Mouse (Mus musculus) hindbrain, embryonic 15.5 days (tissue): ENCODE results near the gene Gtsf2. TPM values are rescaled to one million over a fixed set of nuclear protein-coding genes. Genes with fewer than 3 reads are reported as not detected.

Source experiments
- ATAC-seq: fragments of 200-750 bp; cut with Nextera tagmentation; 2 replicates; pipeline ENCODE4 v1.8.0; 2017; ENCODE audit warnings: low read depth, moderate number of reproducible peaks, moderate TSS enrichment; ENCODE audit not compliant: low FRiP score
- H3K27ac ChIP-seq: fragments of 300-500 bp; sonication (generic); replicated peaks from 2 replicates; pipeline ENCODE4 v1.5.1; 2015; ENCODE audit warnings: mild to moderate bottlenecking, inconsistent platforms
- H3K27me3 ChIP-seq: fragments of 300-500 bp; sonication (generic); 2 replicates; pipeline ENCODE4 v1.6.1; 2015; ENCODE audit warnings: control low read depth, inconsistent platforms
- H3K36me3 ChIP-seq: fragments of 300-500 bp; sonication (generic); 2 replicates; pipeline ENCODE4 v1.6.1; 2015; ENCODE audit warnings: control low read depth, inconsistent platforms
- H3K4me1 ChIP-seq: fragments of 300-500 bp; sonication (generic); replicated peaks from 2 replicates; pipeline ENCODE4 v1.6.1; 2015; ENCODE audit warnings: control low read depth, inconsistent platforms
- H3K4me2 ChIP-seq: fragments of 300-500 bp; sonication (generic); 2 replicates; pipeline ENCODE4 v1.6.1; 2015; ENCODE audit warnings: moderate library complexity, mild to moderate bottlenecking, inconsistent platforms
- H3K4me3 ChIP-seq: fragments of 300-500 bp; sonication (generic); 2 replicates; pipeline ENCODE4 v1.5.1; 2015; ENCODE audit warnings: mild to moderate bottlenecking, inconsistent platforms
- H3K9ac ChIP-seq: fragments of 300-500 bp; sonication (generic); 2 replicates; pipeline ENCODE4 v1.6.1; 2015; ENCODE audit warnings: inconsistent platforms
- H3K9me3 ChIP-seq: fragments of 300-500 bp; sonication (generic); 2 replicates; pipeline ENCODE4 v1.6.1; 2016; ENCODE audit warnings: control low read depth, inconsistent platforms
- WGBS: fragments of 180-500 bp; shearing (Covaris S2); methylation state at CpG from one replicate; pipeline ENCODE4 v1.1.7; 2015; 5-methylcytosine and 5-hydroxymethylcytosine counted together
- polyA plus RNA-seq: library from polyadenylated mRNA; unstranded; fragments of >200 nt; fragmentation: Nextera tagmentation; extraction: Ambion mirVana; gene quantifications from 2 replicates; pipeline ENCODE4 v1.2.1, GENCODE M21; 2015

Gtsf2 gene
- 0.30 and 0.64 TPM in 2 replicates for polyA plus RNA-seq

GRCm38 (mm10) chr15:103448369-103448768 lies at the start of gene Gtsf2:
Gtsf2 (minus strand) TSS chr15:103448469.
- Histone ChIP-seq H3K27ac (no peak within 1 kb of the TSS), H3K4me1 (no peaks in the 10 kb centered on the region), H3K9ac (no peak within 1 kb of the TSS), H3K9me3 (no peaks in the 10 kb centered on the region), H3K4me3 (no peak within 1 kb of the TSS), H3K4me2 (no peak within 1 kb of the TSS), H3K27me3 (no peaks in the 10 kb centered on the region), H3K36me3 (no peaks in the 10 kb centered on the region)
- WGBS: 24% methylated on average over 3 of the region's 3 CpGs
- ATAC-seq: no peak

DNA sequence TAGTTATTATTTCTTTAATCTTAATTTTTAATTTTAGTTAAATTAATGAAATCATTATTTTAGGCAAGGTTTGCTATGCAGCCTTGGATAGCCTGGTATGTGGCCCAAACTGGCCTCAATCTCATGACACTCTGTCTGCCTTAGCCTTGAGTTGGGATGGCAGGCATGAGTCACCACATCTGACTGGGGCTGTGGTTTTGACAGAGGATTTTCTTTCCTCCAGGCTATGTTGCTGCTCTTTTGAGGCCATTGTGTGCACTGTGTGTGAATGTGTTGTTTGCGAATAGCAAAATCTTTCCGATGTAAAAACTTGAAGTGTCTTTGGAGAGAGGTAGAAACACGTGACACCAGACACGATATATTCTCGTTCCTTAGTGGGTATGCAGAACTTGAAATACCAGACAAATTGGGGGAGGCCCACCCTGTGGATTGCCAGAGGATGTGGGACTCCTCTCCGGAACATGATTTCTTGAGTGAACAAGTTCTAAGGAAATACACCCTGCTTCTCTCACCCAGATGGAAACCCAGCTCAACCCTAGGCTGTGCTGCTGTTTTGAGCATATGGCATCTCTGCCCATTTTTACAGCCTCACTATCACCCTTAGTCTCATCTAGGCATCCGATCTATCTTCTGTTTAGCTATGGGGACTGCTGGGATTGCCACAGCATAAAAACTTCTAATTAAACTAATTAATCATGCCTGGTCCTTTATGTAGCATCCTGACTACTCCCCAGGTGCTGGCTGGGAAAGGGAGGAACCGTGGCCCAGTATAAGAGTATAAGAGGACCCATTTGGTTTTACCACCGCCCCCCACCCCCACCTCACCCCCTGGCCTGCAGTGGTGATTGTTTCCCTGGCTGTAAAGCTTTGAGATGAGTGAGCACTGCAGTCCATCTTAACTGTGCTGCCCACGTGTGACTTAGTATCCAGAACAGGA lies 48.2 kb upstream of the Gtsf2 start:
- no peak overlapping the region for H3K4me2 ChIP-seq
- peak overlapping the region; percentile 31; the same call in 1 of the 2 replicates for H3K27ac ChIP-seq
- H3K4me3 ChIP-seq: no peak overlapping the region
- H3K9me3 ChIP-seq: no peaks in the 10 kb centered on the region
- WGBS: 65% methylated on average over 10 of the region's 10 CpGs
- peaks cover 19% of the 10 kb centered on the region for H3K4me1 ChIP-seq
- no peaks in the 10 kb centered on the region for H3K27me3 ChIP-seq
- H3K36me3 ChIP-seq: no peaks in the 10 kb centered on the region
- ATAC-seq: peak; percentile 49; the same call in 1 of the 2 replicates
- H3K9ac ChIP-seq: no peak overlapping the region

DNA sequence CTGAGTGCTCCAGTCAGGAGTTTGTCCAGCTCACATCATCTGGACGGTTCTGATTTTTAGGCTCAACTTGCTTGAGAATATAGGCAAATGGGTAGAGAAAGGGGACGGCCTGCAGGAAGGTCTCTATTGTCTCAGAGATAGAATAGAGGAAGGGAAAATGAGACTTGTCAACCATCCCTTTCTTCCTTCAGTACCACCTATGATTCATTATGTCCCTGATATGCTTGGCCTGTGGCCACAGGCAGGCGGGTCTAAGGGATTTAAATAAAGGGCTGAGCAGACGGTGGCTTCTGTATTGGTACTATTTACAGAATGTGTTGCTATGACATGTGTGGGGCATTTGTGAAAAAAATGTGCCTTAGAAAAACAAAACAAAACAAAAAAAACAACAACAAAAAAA lies 40.1 kb upstream of the Gtsf2 start:
- Histone ChIP-seq H3K9me3 (no peaks in the 10 kb centered on the region), H3K27ac (no peak overlapping the region), H3K4me3 (no peak overlapping the region), H3K36me3 (no peaks in the 10 kb centered on the region), H3K4me1 (peaks cover 12% of the 10 kb centered on the region), H3K4me2 (no peak overlapping the region), H3K27me3 (no peaks in the 10 kb centered on the region), H3K9ac (no peak overlapping the region)
- no peak for ATAC-seq
- 42% methylated on average over 4 of the region's 4 CpGs for WGBS

DNA sequence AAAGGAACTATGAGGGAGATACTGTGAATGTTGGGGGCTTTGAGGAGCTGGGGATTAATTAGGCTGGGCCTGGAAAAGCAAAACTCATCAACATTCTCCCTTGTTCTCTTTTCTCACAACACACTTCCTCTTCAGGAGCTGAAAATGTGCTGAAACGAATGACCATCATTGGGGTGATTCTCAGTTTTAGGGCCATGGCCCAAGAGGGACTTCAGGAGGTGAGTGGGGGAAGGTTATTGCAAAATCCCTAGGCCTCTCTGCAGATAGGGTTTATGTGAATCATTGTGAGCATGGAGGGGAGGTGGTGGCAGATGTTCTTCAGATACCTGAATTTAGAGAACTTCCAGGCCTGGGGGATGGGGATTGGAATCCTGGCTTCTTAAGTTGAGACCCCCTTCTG lies 38.4 kb upstream of the Gtsf2 start:
- Histone ChIP-seq H3K4me1 (peaks cover 12% of the 10 kb centered on the region), H3K9me3 (no peaks in the 10 kb centered on the region), H3K4me3 (no peak overlapping the region), H3K4me2 (no peak overlapping the region), H3K9ac (no peak overlapping the region), H3K36me3 (no peaks in the 10 kb centered on the region), H3K27me3 (no peaks in the 10 kb centered on the region), H3K27ac (no peak overlapping the region)
- no peak for ATAC-seq
- 71% methylated on average over 1 of the region's 1 CpGs for WGBS

DNA sequence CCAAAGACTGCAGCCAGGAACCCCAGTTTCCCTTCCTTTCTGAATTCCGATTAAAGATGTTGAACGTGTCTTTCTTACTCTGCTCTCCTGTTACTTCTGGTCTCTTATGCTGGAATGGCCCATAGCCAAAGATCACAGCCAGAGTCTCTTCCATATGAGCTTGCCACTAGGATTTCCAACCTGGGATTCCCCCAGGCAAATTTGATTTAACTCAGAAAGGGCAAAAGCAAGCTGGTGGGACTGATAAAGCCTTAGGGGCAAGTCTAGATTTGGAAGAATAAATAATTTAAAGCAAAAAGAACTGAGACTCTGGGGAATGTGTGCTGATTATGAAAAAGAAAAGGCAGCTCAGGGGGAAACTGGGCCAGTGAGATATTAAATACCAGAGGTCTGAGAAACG lies 36.8 kb upstream of the Gtsf2 start:
- 37% methylated on average over 3 of the region's 3 CpGs for WGBS
- H3K27ac ChIP-seq: no peak overlapping the region
- H3K4me1 ChIP-seq: peaks cover 12% of the 10 kb centered on the region
- no peak overlapping the region for H3K4me2 ChIP-seq
- no peak overlapping the region for H3K9ac ChIP-seq
- H3K4me3 ChIP-seq: no peak overlapping the region
- no peaks in the 10 kb centered on the region for H3K36me3 ChIP-seq
- ATAC-seq: no peak
- no peaks in the 10 kb centered on the region for H3K27me3 ChIP-seq
- H3K9me3 ChIP-seq: no peaks in the 10 kb centered on the region

DNA sequence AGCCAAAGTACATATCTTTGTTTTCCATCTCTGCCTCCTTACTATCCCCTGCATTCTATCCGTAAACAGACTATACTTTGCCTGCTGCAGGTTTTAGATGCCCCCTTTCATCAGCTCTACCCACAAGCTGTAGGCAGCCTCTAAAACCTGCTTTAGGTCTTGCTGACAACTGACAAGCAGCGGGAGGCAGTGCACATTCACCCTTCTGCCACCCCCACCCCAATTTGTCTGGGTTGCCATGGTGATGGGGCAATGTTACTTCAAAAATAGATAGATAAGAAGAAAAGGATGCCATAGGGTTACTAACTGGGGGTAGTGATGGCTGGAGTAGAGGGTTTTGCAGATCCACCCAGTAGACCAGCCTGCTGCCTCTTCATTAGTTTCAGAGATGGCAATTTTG lies 36.2 kb upstream of the Gtsf2 start:
- WGBS: 33% methylated on average over 2 of the region's 2 CpGs
- no peaks in the 10 kb centered on the region for H3K27me3 ChIP-seq
- ATAC-seq: no peak
- no peak overlapping the region for H3K4me2 ChIP-seq
- no peaks in the 10 kb centered on the region for H3K36me3 ChIP-seq
- no peak overlapping the region for H3K27ac ChIP-seq
- H3K4me1 ChIP-seq: peaks cover 12% of the 10 kb centered on the region
- no peak overlapping the region for H3K9ac ChIP-seq
- no peaks in the 10 kb centered on the region for H3K9me3 ChIP-seq
- no peak overlapping the region for H3K4me3 ChIP-seq

- Histone ChIP-seq H3K9me3 (no peaks in the 10 kb centered on the region), H3K4me3 (no peak overlapping the region), H3K27me3 (no peaks in the 10 kb centered on the region), H3K4me2 (no peak overlapping the region), H3K36me3 (no peaks in the 10 kb centered on the region), H3K9ac (no peak overlapping the region), H3K27ac (no peak overlapping the region), H3K4me1 (peaks cover 12% of the 10 kb centered on the region)
- ATAC-seq: peak; percentile 63; the same call in 1 of the 2 replicates
- 0% methylated on average over 1 of the region's 1 CpGs for WGBS
These were observed 34.2 kb upstream of the Gtsf2 start for GRCm38 (mm10) chr15:103482488-103482887.

GRCm38 (mm10) chr15:103480129-103480528 lies 31.9 kb upstream of the Gtsf2 start:
- H3K4me2 ChIP-seq: no peak overlapping the region
- 87% methylated on average over 2 of the region's 2 CpGs for WGBS
- H3K9ac ChIP-seq: no peak overlapping the region
- no peak for ATAC-seq
- H3K9me3 ChIP-seq: no peaks in the 10 kb centered on the region
- peaks cover 9% of the 10 kb centered on the region for H3K4me1 ChIP-seq
- H3K36me3 ChIP-seq: no peaks in the 10 kb centered on the region
- H3K27ac ChIP-seq: no peak overlapping the region
- H3K27me3 ChIP-seq: no peaks in the 10 kb centered on the region
- H3K4me3 ChIP-seq: no peak overlapping the region

- H3K27me3 ChIP-seq: no peaks in the 10 kb centered on the region
- no peaks in the 10 kb centered on the region for H3K9me3 ChIP-seq
- H3K36me3 ChIP-seq: no peaks in the 10 kb centered on the region
- no peak overlapping the region for H3K4me3 ChIP-seq
- H3K4me2 ChIP-seq: no peak overlapping the region
- no peaks in the 10 kb centered on the region for H3K4me1 ChIP-seq
- H3K9ac ChIP-seq: no peak overlapping the region
- ATAC-seq: no peak
- H3K27ac ChIP-seq: no peak overlapping the region
- 64% methylated on average over 1 of the region's 1 CpGs for WGBS
These were observed 30.9 kb upstream of the Gtsf2 start for GRCm38 (mm10) chr15:103479080-103479606.

DNA sequence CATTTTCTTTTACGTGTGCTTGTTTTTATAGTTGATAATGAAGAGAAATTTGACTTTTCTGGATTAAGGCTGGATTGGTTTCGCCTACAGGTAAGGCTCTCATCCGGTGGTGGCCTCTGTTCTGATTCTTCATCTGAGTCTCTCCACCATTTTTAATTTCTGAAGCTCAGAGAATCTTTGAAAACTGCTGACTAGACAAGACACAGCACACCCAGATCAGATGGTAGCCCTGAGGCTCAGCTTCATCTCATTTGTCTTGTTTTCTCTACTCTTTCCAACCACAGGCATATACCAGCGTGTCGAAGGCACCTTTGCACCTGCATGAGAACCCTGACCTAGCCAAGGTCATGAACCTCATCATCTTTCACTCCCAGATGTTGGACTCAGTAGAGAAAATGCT lies 25.5 kb upstream of the Gtsf2 start:
- Histone ChIP-seq H3K4me3 (no peak overlapping the region), H3K9ac (no peak overlapping the region), H3K4me1 (no peaks in the 10 kb centered on the region), H3K27me3 (no peaks in the 10 kb centered on the region), H3K9me3 (no peaks in the 10 kb centered on the region), H3K27ac (no peak overlapping the region), H3K4me2 (no peak overlapping the region), H3K36me3 (no peaks in the 10 kb centered on the region)
- WGBS: 93% methylated on average over 5 of the region's 5 CpGs
- ATAC-seq: no peak

DNA sequence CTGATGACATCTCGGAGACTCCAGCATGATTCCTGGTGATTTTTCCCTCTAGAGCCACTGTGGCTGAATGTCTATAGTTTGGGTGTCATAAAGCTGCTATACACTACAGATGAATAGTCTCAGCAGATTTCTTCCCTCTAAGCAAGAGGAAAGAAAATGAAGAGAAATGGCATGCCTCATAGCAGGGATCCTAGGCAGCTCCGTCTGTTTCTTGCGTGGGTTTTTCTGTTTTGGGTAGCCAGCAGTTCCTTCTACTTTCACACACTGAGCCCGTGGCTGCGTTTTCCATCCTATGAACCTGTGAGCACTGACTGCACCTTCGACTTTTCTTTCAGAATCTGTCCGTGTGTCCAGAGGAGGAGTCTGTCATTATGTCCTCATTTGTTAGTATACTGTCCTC lies 24.9 kb upstream of the Gtsf2 start:
- no peak for ATAC-seq
- Histone ChIP-seq H3K9me3 (no peaks in the 10 kb centered on the region), H3K27me3 (no peaks in the 10 kb centered on the region), H3K4me1 (no peaks in the 10 kb centered on the region), H3K4me3 (no peak overlapping the region), H3K27ac (no peak overlapping the region), H3K36me3 (no peaks in the 10 kb centered on the region), H3K4me2 (no peak overlapping the region), H3K9ac (no peak overlapping the region)
- WGBS: 89% methylated on average over 7 of the region's 7 CpGs

DNA sequence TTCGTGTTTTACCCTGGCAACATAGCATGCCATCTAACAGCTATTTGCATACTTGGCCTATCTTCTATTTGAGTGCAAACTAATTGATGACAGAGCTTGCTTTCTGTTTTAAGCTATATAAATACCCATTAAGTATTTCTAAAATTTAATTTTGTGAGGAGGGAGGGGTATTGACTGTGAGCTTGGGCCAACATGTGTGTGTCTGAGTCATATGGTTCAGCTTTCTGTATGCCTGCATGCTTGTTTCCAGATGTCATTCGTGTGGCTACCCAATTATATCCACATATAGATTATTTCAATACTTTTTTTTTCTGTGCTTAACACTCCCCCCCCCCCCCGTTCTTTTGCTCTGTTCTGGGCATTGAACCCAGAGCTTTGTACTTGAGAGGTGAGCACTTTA lies 24.0 kb upstream of the Gtsf2 start:
- Histone ChIP-seq H3K9me3 (no peaks in the 10 kb centered on the region), H3K27ac (no peak overlapping the region), H3K27me3 (no peaks in the 10 kb centered on the region), H3K9ac (no peak overlapping the region), H3K36me3 (no peaks in the 10 kb centered on the region), H3K4me2 (no peak overlapping the region), H3K4me3 (no peak overlapping the region), H3K4me1 (no peaks in the 10 kb centered on the region)
- no peak for ATAC-seq
- WGBS: 53% methylated on average over 3 of the region's 3 CpGs
